Mouse (Mus musculus) stomach, embryonic 14.5 days (tissue): ENCODE results near the gene Prdx6. TPM values are rescaled to one million over a fixed set of nuclear protein-coding genes. Genes with fewer than 3 reads are reported as not detected.

Source experiments
- ATAC-seq: fragments of 200-750 bp; cut with Nextera tagmentation; 2 replicates; pipeline ENCODE4 v1.8.0; 2017; ENCODE audit warnings: low read depth, moderate TSS enrichment; ENCODE audit not compliant: insufficient number of reproducible peaks, insufficient read depth, low FRiP score
- H3K27ac ChIP-seq: fragments of 300-500 bp; sonication (generic); 2 replicates; pipeline ENCODE4 v1.5.1; 2014; ENCODE audit warnings: mild to moderate bottlenecking, low read length, moderate library complexity, mixed read lengths
- H3K27me3 ChIP-seq: fragments of 300-500 bp; sonication (generic); 2 replicates; pipeline ENCODE4 v1.6.1; 2014; ENCODE audit warnings: low read length, control low read depth, mixed read lengths; ENCODE audit not compliant: control insufficient read depth, insufficient read depth
- H3K36me3 ChIP-seq: fragments of 300-500 bp; sonication (generic); 2 replicates; pipeline ENCODE4 v1.6.1; 2014; ENCODE audit warnings: mild to moderate bottlenecking, control low read depth, low read length, moderate library complexity, mixed read lengths; ENCODE audit not compliant: control insufficient read depth, insufficient read depth
- H3K4me1 ChIP-seq: fragments of 300-500 bp; sonication (generic); 2 replicates; pipeline ENCODE4 v1.6.1; 2014; ENCODE audit warnings: low read length, control low read depth, mixed read lengths; ENCODE audit not compliant: control insufficient read depth, insufficient read depth
- H3K4me2 ChIP-seq: fragments of 300-500 bp; sonication (generic); replicated peaks from 2 replicates; pipeline ENCODE4 v1.6.1; 2014; ENCODE audit warnings: low read depth, low read length, control low read depth
- H3K4me3 ChIP-seq: fragments of 300-500 bp; sonication (generic); 2 replicates; pipeline ENCODE4 v1.5.1; 2014; ENCODE audit warnings: low read depth, low read length, control low read depth
- H3K9ac ChIP-seq: fragments of 300-500 bp; sonication (generic); replicated peaks from 2 replicates; pipeline ENCODE4 v1.6.1; 2014; ENCODE audit warnings: low read depth, mild to moderate bottlenecking, control low read depth, low read length, moderate library complexity, mixed read lengths
- H3K9me3 ChIP-seq: fragments of 300-500 bp; sonication (generic); 2 replicates; pipeline ENCODE4 v1.6.1; 2016; ENCODE audit warnings: low read depth, low read length, control low read depth; ENCODE audit not compliant: control insufficient read depth
- WGBS: fragments of 180-500 bp; shearing (Covaris S2); extraction: QIAGEN DNeasy Blood & Tissue Kit; methylation state at CpG from one replicate; pipeline ENCODE4 v1.1.7; 2014; 5-methylcytosine and 5-hydroxymethylcytosine counted together
- polyA plus RNA-seq: library from polyadenylated mRNA; unstranded; fragments of >200 nt; fragmentation: Nextera tagmentation; extraction: Ambion mirVana; gene quantifications from 2 replicates; pipeline ENCODE4 v1.2.1, GENCODE M21; 2014

The Prdx6 gene
- polyA plus RNA-seq, 1 experiment from 2014 or later, result 396 TPM

GRCm38 (mm10) chr1:161269346-161269745, 18.3 kb upstream of the Prdx6 start:
- Histone ChIP-seq H3K9ac (no peak overlapping the region), H3K9me3 (no peaks in the 10 kb centered on the region), H3K4me2 (no peak overlapping the region), H3K27ac (no peak overlapping the region), H3K36me3 (no peaks in the 10 kb centered on the region), H3K4me1 (no peaks in the 10 kb centered on the region), H3K27me3 (no peaks in the 10 kb centered on the region), H3K4me3 (no peak overlapping the region)
- ATAC-seq, result no peak
- 74% methylated on average over 4 of the region's 4 CpGs for WGBS

- H3K4me2 ChIP-seq, result no peak overlapping the region
- H3K27me3 ChIP-seq, result no peaks in the 10 kb centered on the region
- H3K4me3 ChIP-seq, result no peak overlapping the region
- no peak overlapping the region for H3K27ac ChIP-seq
- H3K9me3 ChIP-seq, result no peaks in the 10 kb centered on the region
- no peaks in the 10 kb centered on the region for H3K4me1 ChIP-seq
- ATAC-seq, result no peak
- no peaks in the 10 kb centered on the region for H3K36me3 ChIP-seq
- H3K9ac ChIP-seq, result no peak overlapping the region
- WGBS, result 57% methylated on average over 5 of the region's 5 CpGs
Measured at GRCm38 (mm10) chr1:161268884-161269283, 17.9 kb upstream of the Prdx6 start.

GRCm38 (mm10) chr1:161268116-161268515, 17.1 kb upstream of the Prdx6 start:
- H3K27me3 ChIP-seq, result no peaks in the 10 kb centered on the region
- no peak overlapping the region for H3K4me2 ChIP-seq
- no peak for ATAC-seq
- no peaks in the 10 kb centered on the region for H3K4me1 ChIP-seq
- H3K27ac ChIP-seq, result no peak overlapping the region
- no peaks in the 10 kb centered on the region for H3K36me3 ChIP-seq
- H3K9me3 ChIP-seq, result no peaks in the 10 kb centered on the region
- H3K9ac ChIP-seq, result no peak overlapping the region
- no peak overlapping the region for H3K4me3 ChIP-seq
- WGBS, result 67% methylated on average over 7 of the region's 7 CpGs

GRCm38 (mm10) chr1:161264961-161265360, 13.9 kb upstream of the Prdx6 start:
- Histone ChIP-seq H3K9me3 (no peaks in the 10 kb centered on the region), H3K4me1 (no peaks in the 10 kb centered on the region), H3K36me3 (no peaks in the 10 kb centered on the region), H3K27me3 (no peaks in the 10 kb centered on the region), H3K9ac (no peak overlapping the region), H3K27ac (no peak overlapping the region), H3K4me2 (no peak overlapping the region), H3K4me3 (no peak overlapping the region)
- 69% methylated on average over 5 of the region's 5 CpGs for WGBS
- no peak; the same call in 1 of the 2 replicates for ATAC-seq

- no peaks in the 10 kb centered on the region for H3K36me3 ChIP-seq
- WGBS, result 91% methylated on average over 8 of the region's 8 CpGs
- no peak for ATAC-seq
Measured at GRCm38 (mm10) chr1:161263584-161263983, 12.6 kb upstream of the Prdx6 start.

GRCm38 (mm10) chr1:161262542-161262941, 11.5 kb upstream of the Prdx6 start:
- no peak overlapping the region for H3K4me2 ChIP-seq
- no peak overlapping the region for H3K4me3 ChIP-seq
- ATAC-seq, result no peak
- H3K27me3 ChIP-seq, result no peaks in the 10 kb centered on the region
- H3K9me3 ChIP-seq, result no peaks in the 10 kb centered on the region
- no peak overlapping the region for H3K9ac ChIP-seq
- H3K27ac ChIP-seq, result no peak overlapping the region
- 91% methylated on average over 2 of the region's 2 CpGs for WGBS
- H3K36me3 ChIP-seq, result no peaks in the 10 kb centered on the region
- H3K4me1 ChIP-seq, result no peaks in the 10 kb centered on the region

More at GRCm38 (mm10) chr1:161263584-161263983, 12.6 kb upstream of the Prdx6 start:
- H3K27ac ChIP-seq, result no peak overlapping the region
- H3K4me1 ChIP-seq, result no peaks in the 10 kb centered on the region
- no peaks in the 10 kb centered on the region for H3K27me3 ChIP-seq
- no peak overlapping the region for H3K9ac ChIP-seq
- H3K4me2 ChIP-seq, result no peak overlapping the region
- H3K9me3 ChIP-seq, result no peaks in the 10 kb centered on the region
- no peak overlapping the region for H3K4me3 ChIP-seq

- no peak overlapping the region for H3K4me2 ChIP-seq
- 79% methylated on average over 2 of the region's 2 CpGs for WGBS
- no peaks in the 10 kb centered on the region for H3K4me1 ChIP-seq
Measured at GRCm38 (mm10) chr1:161260761-161261160, 9.7 kb upstream of the Prdx6 start.

GRCm38 (mm10) chr1:161259142-161259541, 8.1 kb upstream of the Prdx6 start:
- Histone ChIP-seq H3K9me3 (no peaks in the 10 kb centered on the region), H3K4me1 (no peaks in the 10 kb centered on the region), H3K4me3 (no peak overlapping the region), H3K36me3 (no peaks in the 10 kb centered on the region), H3K27ac (no peak overlapping the region), H3K4me2 (no peak overlapping the region), H3K27me3 (no peaks in the 10 kb centered on the region), H3K9ac (no peak overlapping the region)
- no peak for ATAC-seq
- 65% methylated on average over 6 of the region's 6 CpGs for WGBS

More at GRCm38 (mm10) chr1:161260761-161261160, 9.7 kb upstream of the Prdx6 start:
- no peak for ATAC-seq
- Histone ChIP-seq H3K9ac (no peak overlapping the region), H3K9me3 (no peaks in the 10 kb centered on the region), H3K4me3 (no peak overlapping the region), H3K36me3 (no peaks in the 10 kb centered on the region), H3K27me3 (no peaks in the 10 kb centered on the region), H3K27ac (no peak overlapping the region)

- no peak for ATAC-seq
- Histone ChIP-seq H3K27me3 (no peaks in the 10 kb centered on the region), H3K4me2 (no peak overlapping the region), H3K36me3 (no peaks in the 10 kb centered on the region), H3K9me3 (no peaks in the 10 kb centered on the region), H3K9ac (no peak overlapping the region), H3K4me3 (no peak overlapping the region), H3K27ac (no peak overlapping the region), H3K4me1 (no peaks in the 10 kb centered on the region)
- 86% methylated on average over 2 of the region's 2 CpGs for WGBS
Measured at GRCm38 (mm10) chr1:161258331-161258730, 7.3 kb upstream of the Prdx6 start.
